Mouse (Mus musculus) gastrocnemius, postnatal 14 days (tissue): ENCODE measurements around the gene Spats2. TPM values are rescaled to one million over a fixed set of nuclear protein-coding genes. Genes with fewer than 3 reads are reported as not detected.

Source experiments
- DNase-seq: peaks from one replicate; pipeline ENCODE4 v3.0.0; 2021; ENCODE audit warnings: mixed read lengths
- intact Hi-C: fragments of 180-260 bp; cut with DNase I; formaldehyde crosslinking; loops from one replicate; pipeline ENCODE4 v1.15.1; 2025; ENCODE audit warnings: low total_unique reads
- total RNA-seq, 2 experiments: library from RNA; stranded (reverse); gene quantifications; 2 replicates each; pipeline ENCODE4 v1.2.3; 2021

Gene Spats2
- total RNA-seq, 2 experiments from 2014 or later: 7.1 to 8.7 TPM

- intact Hi-C loops: no loop called here
- no peak for DNase-seq
Observed at GRCm38 (mm10) chr15:99096061-99096793, 29.5 kb upstream of the Spats2 start.

DNA sequence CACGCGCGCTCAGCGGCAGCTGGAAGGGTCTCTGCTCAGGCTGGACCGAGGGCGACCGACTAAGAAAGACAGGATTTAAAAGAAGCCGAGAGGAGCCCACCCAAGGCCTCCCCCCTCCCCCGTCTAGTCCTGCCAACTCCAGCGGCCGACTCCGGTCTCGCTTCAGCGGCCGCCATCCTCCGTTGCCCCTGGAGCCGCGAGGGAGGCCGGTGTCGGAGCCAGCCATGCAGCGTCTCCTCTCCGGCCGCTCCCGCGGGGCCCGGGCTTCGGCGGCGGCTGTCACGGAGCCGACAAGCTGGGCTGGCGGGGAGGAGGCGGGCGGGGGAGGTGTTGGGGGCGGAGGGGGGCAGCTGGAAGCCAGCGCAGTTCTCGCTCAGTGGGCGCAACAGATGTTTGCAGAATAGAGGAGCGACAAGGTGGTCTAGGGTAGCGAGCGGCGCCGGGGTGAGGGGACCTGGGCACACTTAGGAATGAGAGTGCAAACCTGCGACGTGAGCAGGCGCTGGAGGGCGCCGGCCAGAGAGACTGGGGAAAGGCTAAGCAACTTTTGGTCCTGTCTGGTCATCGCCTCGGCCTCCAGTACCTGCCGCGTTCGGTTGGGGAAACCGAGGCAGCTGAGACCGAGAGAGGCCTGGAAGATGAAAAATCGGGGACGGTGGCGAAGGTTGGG, 28.8 kb upstream of the Spats2 start:
- no peak for DNase-seq
- intact Hi-C loops: no loop called here

- intact Hi-C loops: no loop called here
- DNase-seq: no peak
Observed at GRCm38 (mm10) chr15:99097840-99098492, 27.8 kb upstream of the Spats2 start.

DNA sequence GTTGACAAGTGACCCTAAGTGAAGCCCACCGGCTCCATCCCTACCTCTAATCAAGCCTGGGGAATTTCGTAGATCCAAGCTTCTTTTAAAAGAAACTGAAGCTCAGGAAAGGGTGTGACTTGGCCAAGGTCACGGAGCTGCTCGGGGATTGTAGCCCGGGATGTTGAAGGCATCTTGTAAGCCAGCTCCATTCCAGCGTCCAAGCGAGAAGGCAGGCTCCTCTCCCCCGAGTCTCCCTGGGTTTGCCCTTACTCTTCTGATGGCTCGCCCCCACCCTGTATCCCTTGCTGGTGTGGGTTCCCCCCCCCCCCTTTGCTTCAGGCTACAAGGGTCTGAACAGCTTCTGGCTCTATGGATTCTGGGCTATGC, 27.2 kb upstream of the Spats2 start:
- DNase-seq: no peak

DNA sequence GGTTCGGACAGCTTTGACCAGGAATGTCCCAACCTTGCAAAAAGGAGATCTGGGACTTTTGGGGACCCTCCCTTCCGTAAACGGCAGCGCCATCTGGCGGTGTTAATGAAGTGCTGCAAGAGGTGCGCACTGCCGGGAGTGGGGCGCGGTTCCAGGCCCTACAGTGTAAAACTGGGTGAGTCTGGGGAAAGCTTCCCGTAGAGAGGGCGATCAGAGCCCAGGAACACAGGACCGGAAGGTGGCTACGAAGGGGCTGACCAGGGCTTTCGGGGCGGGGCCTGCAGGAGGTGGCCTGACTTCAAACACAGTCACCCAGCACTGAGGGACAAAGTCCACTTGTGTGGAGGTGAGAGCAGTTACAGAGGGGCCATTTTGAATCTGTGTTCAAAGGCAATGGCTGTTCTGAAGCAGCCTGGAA, 26.6 kb upstream of the Spats2 start:
- peak; percentile 66 for DNase-seq
- intact Hi-C loops: no loop called here

More for the DNA sequence above, 27.2 kb upstream of the Spats2 start:
- intact Hi-C loops: no loop called here

GRCm38 (mm10) chr15:99099984-99100383, 25.7 kb upstream of the Spats2 start:
- intact Hi-C loops: no loop called here

GRCm38 (mm10) chr15:99105238-99105637, 20.5 kb upstream of the Spats2 start:
- intact Hi-C loops: no loop called here
- no peak for DNase-seq

More at GRCm38 (mm10) chr15:99099984-99100383, 25.7 kb upstream of the Spats2 start:
- DNase-seq: no peak

DNA sequence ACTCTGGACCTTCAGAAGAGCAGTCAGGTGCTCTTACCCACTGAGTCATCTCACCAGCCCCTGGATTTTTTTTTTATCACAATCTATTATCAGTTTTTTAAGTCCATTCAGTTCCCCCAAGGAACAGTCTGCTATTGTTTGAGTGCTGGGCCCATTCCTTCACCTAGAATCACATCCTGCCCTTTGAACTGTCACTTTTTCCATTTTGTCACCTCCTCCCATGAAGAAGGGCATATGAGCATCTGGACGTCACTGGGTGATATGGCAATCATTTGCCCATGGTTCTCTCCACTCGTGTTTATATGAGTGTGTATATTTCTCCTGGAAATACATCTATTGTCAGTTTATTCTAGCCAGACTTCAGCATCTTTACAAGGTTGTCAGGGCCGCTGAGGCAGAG, 17.9 kb upstream of the Spats2 start:
- no peak for DNase-seq
- intact Hi-C loops: no loop called here

DNA sequence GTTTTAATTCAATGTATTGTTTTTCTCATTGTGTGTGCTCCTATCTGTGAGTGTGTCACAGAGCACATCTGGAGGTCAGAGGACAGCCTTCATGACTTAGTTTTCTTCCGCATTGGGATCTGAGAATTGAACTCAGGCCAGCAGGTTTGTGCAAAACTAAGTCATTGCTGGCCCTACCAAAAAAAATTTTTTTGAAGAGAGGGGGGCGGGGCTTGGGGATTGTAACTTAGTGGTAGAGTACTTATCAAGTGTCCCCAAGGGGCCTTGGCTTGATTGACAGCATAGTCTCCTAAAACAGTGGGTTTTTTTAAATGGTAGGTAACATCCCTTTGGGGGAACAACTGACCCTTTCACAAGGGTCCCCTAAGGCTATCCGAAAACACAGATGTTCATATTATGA, 14.6 kb upstream of the Spats2 start:
- intact Hi-C loops: no loop called here
- no peak for DNase-seq

- no peak for DNase-seq
- intact Hi-C loops: no loop called here
Observed at GRCm38 (mm10) chr15:99111809-99112208, 13.9 kb upstream of the Spats2 start.

- intact Hi-C loops: no loop called here
- DNase-seq: no peak
Observed at GRCm38 (mm10) chr15:99112843-99113395, 12.8 kb upstream of the Spats2 start.

DNA sequence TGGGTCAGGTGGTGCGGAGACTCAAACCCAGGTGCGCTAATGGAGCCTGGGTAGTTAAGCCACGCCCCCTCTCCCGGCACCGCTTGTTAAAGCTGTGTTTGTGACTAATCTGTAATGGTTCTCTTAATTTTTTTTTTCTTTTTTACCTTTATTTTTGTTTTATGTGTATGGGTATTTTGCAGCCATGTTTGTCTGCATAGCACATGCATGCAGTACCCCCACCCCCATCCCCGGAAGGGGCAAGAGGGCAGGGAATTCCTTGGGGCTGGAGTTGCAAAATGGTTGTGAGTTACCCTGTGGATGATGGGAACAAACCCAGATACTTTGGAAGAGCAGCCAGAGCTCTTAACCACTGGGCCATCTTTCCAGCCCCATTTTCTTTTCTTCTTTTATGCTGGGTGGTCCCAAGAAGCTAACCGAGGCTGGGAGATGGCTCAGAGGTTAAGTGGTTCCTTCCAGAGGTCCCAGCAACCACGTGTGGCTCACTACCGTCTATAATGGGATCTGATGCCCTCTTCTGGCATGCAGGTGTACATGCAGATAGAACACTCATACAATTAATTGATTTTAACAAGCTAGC, 12.2 kb upstream of the Spats2 start:
- DNase-seq: no peak
- intact Hi-C loops: no loop called here

- DNase-seq: no peak
- intact Hi-C loops: no loop called here
Observed at GRCm38 (mm10) chr15:99114312-99115064, 11.2 kb upstream of the Spats2 start.

DNA sequence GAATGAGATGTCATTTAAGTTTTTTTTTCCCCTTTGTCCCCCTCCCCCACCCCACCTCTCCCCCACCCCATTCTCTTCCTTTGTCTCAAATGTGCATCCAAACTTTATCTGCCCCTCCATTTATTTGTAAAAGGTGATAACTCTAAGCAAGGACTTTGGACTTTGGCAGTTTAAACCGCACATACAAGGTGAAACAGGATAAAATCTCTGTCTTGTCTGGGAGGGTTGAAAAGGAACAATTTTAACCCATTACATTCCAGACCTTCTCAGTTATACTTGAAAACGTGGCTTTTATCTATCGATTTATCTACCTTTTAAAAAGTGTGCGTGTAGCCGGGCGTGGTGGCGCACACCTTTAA, 10.7 kb upstream of the Spats2 start:
- intact Hi-C loops: no loop called here
- DNase-seq: no peak

GRCm38 (mm10) chr15:99116539-99116938, 9.2 kb upstream of the Spats2 start:
- no peak for DNase-seq
- intact Hi-C loops: no loop called here

- DNase-seq: no peak
- intact Hi-C loops: no loop called here
Observed at GRCm38 (mm10) chr15:99120814-99121213, 4.9 kb upstream of the Spats2 start.

- no peak for DNase-seq
Observed at GRCm38 (mm10) chr15:99122642-99123041, 3.1 kb upstream of the Spats2 start.

DNA sequence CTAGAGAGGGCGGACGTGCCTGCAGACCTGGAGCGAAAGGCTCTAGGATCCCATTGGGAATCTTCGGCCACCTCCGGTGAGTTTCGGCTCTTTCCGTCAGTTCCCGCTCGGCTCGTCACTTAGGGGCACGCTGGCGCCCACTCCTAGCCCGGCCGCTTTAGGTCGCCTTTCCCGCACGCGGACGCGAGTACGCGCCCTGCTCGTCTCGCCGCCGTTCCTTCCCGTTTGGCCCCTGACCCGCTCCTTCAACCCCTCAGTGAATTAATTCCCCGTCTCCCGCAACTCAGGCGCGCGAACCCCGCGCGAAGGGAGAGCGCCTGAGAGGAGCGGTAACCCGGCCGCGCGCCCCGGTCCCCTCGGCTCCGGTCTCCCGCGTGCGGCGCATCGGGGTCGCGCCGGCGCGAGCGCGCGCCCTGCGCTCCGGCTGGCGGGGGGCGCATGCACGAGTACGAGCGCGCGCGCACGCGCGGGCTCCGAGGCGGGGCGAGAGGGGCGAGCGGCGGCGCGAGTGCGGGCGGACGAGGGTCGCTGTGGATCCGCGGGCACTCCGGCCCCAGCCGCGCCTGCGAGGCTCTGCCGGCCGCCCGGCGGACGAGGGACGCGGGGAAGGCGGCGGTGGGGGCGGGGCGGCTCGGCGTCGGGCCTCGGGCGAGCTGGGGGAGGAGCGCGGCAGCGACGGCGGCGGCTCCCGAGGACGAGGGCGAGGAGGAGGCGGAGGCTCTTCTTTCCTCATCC, 532 bp downstream of the Spats2 start:
- intact Hi-C loops: no loop called here
- DNase-seq: peak; percentile 86

More at GRCm38 (mm10) chr15:99122642-99123041, 3.1 kb upstream of the Spats2 start:
- intact Hi-C loops: no loop called here
